Mouse (Mus musculus): Measurements from ENCODE around the gene Neurod4. TPM values are rescaled to one million over a fixed set of nuclear protein-coding genes. Genes with fewer than 3 reads are reported as not detected.

Neurod4 gene
- polyA plus RNA-seq, 1 experiment: 0.04 TPM

DNA sequence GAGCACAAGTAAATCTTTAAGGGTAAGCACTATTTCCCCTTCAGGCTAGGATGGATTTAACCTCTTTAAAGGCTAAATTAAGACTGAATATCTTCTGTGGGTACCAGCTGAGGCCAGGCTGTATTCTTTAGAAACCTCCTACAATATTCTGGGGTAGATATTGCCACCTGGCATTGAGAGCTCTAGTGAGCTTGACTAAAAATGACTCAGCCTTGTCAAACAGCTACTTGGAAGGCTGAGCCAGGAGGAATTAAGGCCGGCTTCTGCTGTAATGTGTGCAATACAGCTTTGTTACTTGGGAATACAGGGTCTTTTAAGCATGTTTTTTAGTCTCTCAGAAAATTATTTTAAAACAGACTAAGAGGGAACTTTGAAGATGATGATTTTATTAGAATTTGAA, 7.2 kb upstream of the Neurod4 start:
- no peak for DNase-seq (ENCODE audit: low read depth in 1 of 2, low spot score in 2 of 2)
- no peaks in the 10 kb centered on the region for H3K36me3 ChIP-seq (ENCODE audit: control insufficient read depth, insufficient read depth, low read length)
- H3K27ac ChIP-seq (ENCODE audit: insufficient read depth, low read length): no peak overlapping the region
- no peaks in the 10 kb centered on the region for H3K4me1 ChIP-seq (ENCODE audit: control insufficient read depth, insufficient read depth, insufficient read length)
- 78% methylated on average over 1 of the region's 1 CpGs for WGBS
- no peaks in the 10 kb centered on the region; the same call in 1 of the 2 replicates for H3K27me3 ChIP-seq (ENCODE audit: control insufficient read depth, insufficient read depth, low read length)
- no peak overlapping the region for H3K4me3 ChIP-seq (ENCODE audit: extremely low read depth, insufficient read depth, insufficient read length)
- TF ChIP-seq POLR2A (IDR thresholded peaks at IDR 0.05; ENCODE audit: low read depth, low read length) (no peak), CTCF (IDR thresholded peaks at IDR 0.05; ENCODE audit: extremely low read depth, insufficient read depth, insufficient read length, insufficient replicate concordance) (no peak)

DNA sequence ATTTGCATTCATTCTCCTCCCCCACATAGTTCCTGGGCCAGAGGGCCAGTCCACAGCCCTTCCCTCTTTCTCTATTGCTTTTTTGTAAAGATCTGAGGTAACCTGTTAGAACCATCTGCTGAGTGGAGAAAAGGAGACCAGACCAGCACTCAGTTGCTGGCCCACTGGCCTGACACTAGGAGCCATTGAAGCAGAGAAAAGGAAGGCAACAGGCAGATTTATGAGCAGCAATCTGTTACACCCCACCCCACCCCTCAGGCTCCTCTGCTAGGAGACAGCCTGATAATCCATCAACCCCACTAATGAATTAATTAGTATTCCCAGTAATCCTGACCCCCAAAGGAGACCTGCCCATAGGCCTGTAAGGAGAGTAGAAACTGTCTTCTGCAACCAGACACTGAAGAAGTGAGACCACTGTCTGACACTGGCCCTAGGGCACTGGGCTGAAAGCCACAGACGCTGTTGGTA, 2.0 kb upstream of the Neurod4 start:
- Histone ChIP-seq H3K4me1 (ENCODE audit: control insufficient read depth, insufficient read depth, insufficient read length) (no peaks in the 10 kb centered on the region; the same call in 1 of the 2 replicates), H3K36me3 (ENCODE audit: control insufficient read depth, insufficient read depth, low read length) (no peaks in the 10 kb centered on the region), H3K4me3 (ENCODE audit: extremely low read depth, insufficient read depth, insufficient read length) (no peak overlapping the region), H3K27me3 (ENCODE audit: control insufficient read depth, insufficient read depth, low read length) (no peaks in the 10 kb centered on the region), H3K27ac (ENCODE audit: insufficient read depth, low read length) (no peak overlapping the region)
- WGBS: 44% methylated on average over 1 of the region's 1 CpGs
- no peak for DNase-seq (ENCODE audit: low read depth in 1 of 2, low spot score in 2 of 2)
- no peak for TF ChIP-seq CTCF (IDR thresholded peaks at IDR 0.05; ENCODE audit: extremely low read depth, insufficient read depth, insufficient read length, insufficient replicate concordance)
- TF ChIP-seq POLR2A (IDR thresholded peaks at IDR 0.05; ENCODE audit: low read depth, low read length): no peak

DNA sequence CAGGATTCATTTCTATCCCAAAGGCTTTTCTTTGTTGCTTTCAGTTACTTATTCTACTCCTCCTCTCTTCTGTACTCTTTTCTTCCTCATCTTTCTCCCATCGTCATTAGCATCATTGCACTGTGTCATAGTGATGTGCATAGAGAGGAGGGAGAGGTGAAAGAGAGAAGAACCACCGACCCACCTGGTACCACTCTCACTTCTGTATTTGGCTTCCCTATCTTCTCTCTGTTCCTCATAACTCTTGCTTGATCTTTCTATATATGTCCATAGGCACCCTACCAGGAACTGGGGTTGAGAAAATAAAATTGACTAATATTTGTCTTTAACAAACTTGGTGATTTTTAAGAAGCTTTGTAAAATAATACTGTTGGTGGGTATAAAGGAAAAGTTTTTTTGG, 3.5 kb downstream of the Neurod4 start:
- peak in 1 of 2 experiments; percentile 35 for DNase-seq (ENCODE audit: low read depth in 1 of 2, low spot score in 2 of 2)
- no peaks in the 10 kb centered on the region; the same call in 1 of the 2 replicates for H3K4me1 ChIP-seq (ENCODE audit: control insufficient read depth, insufficient read depth, insufficient read length)
- no peaks in the 10 kb centered on the region for H3K36me3 ChIP-seq (ENCODE audit: control insufficient read depth, insufficient read depth, low read length)
- no peak overlapping the region for H3K4me3 ChIP-seq (ENCODE audit: extremely low read depth, insufficient read depth, insufficient read length)
- no peaks in the 10 kb centered on the region for H3K27me3 ChIP-seq (ENCODE audit: control insufficient read depth, insufficient read depth, low read length)
- no peak overlapping the region for H3K27ac ChIP-seq (ENCODE audit: insufficient read depth, low read length)
- TF ChIP-seq CTCF (IDR thresholded peaks at IDR 0.05; ENCODE audit: extremely low read depth, insufficient read depth, insufficient read length, insufficient replicate concordance) (no peak), POLR2A (IDR thresholded peaks at IDR 0.05; ENCODE audit: low read depth, low read length) (no peak)
- WGBS: 26% methylated on average over 2 of the region's 2 CpGs

DNA sequence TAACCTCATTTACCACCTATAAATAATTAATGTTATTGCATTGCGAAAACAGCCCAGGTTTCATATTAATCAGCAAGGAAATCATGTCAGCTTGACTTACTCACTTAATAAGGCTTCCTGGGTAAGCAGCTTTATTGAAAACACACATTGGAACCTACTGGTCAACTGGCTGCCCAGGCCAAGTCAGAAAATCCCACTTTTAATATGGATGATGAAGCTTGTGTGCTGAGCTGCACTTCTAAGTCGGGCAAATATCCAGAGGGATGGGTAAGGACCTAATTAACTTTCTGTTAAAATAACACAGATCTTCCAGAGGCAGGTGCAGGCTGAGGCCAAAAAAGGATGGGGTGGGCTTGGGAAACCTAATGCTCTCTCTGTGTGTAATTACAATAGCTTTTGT, 4.3 kb downstream of the Neurod4 start:
- no peak for TF ChIP-seq CTCF (IDR thresholded peaks at IDR 0.05; ENCODE audit: extremely low read depth, insufficient read depth, insufficient read length, insufficient replicate concordance)
- no peak for TF ChIP-seq POLR2A (IDR thresholded peaks at IDR 0.05; ENCODE audit: low read depth, low read length)
- H3K27me3 ChIP-seq (ENCODE audit: control insufficient read depth, insufficient read depth, low read length): no peaks in the 10 kb centered on the region
- WGBS: 81% methylated on average over 2 of the region's 2 CpGs
- H3K4me1 ChIP-seq (ENCODE audit: control insufficient read depth, insufficient read depth, insufficient read length): no peaks in the 10 kb centered on the region; the same call in 1 of the 2 replicates
- no peak overlapping the region for H3K4me3 ChIP-seq (ENCODE audit: extremely low read depth, insufficient read depth, insufficient read length)
- no peak for DNase-seq (ENCODE audit: low read depth in 1 of 2, low spot score in 2 of 2)
- no peaks in the 10 kb centered on the region for H3K36me3 ChIP-seq (ENCODE audit: control insufficient read depth, insufficient read depth, low read length)
- no peak overlapping the region for H3K27ac ChIP-seq (ENCODE audit: insufficient read depth, low read length)

DNA sequence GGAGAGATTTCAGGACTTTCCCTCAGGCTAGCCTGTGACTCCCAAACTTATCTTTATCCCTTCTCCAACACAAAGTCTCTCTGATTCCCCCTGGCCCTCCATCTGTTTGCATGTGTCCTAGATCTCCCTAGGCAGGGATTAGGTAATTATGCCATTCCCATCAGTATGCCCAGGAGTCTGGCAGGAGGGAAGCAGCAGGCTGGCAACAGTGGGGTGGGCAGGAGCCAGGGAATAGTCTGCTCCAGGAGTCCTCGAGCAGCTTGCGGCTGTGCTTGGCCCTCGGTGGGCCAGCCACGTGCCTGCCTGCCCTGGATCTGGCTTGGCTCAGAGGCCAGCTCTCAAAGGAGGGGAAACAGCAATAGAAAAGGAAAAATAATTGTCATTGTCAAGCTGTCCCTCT, 16.8 kb downstream of the Neurod4 start:
- no peaks in the 10 kb centered on the region for H3K4me1 ChIP-seq (ENCODE audit: control insufficient read depth, insufficient read depth, insufficient read length)
- H3K27ac ChIP-seq (ENCODE audit: insufficient read depth, low read length): no peak overlapping the region
- H3K27me3 ChIP-seq (ENCODE audit: control insufficient read depth, insufficient read depth, low read length): no peaks in the 10 kb centered on the region
- DNase-seq (ENCODE audit: low read depth in 1 of 2, low spot score in 2 of 2): no peak
- no peaks in the 10 kb centered on the region for H3K36me3 ChIP-seq (ENCODE audit: control insufficient read depth, insufficient read depth, low read length)
- no peak for TF ChIP-seq POLR2A (IDR thresholded peaks at IDR 0.05; ENCODE audit: low read depth, low read length)
- no peak for TF ChIP-seq CTCF (IDR thresholded peaks at IDR 0.05; ENCODE audit: extremely low read depth, insufficient read depth, insufficient read length, insufficient replicate concordance)
- no peak overlapping the region for H3K4me3 ChIP-seq (ENCODE audit: extremely low read depth, insufficient read depth, insufficient read length)
- WGBS: 66% methylated on average over 4 of the region's 4 CpGs

DNA sequence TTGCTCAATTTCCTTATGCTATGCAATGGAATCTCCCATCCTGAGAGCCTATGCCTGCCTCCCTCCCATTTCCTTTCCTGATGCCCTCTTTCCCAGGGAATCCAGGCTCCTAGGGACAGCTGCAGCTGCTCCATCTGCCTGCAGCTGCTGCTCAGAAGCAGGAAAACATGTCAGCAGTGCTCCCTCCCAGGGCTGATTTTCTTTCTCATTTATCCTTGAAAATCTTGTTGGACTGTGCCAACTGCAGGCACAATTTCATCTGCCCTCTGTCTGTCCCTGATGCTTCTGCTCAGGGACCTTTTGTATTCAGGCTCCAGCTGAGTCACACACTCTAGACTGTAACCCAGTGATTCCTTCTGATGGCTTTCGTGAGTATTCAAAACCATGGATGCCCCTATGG, 20.6 kb downstream of the Neurod4 start:
- no peaks in the 10 kb centered on the region for H3K36me3 ChIP-seq (ENCODE audit: control insufficient read depth, insufficient read depth, low read length)
- no peak overlapping the region for H3K27ac ChIP-seq (ENCODE audit: insufficient read depth, low read length)
- no peak for DNase-seq (ENCODE audit: low read depth in 1 of 2, low spot score in 2 of 2)
- no peak overlapping the region for H3K4me3 ChIP-seq (ENCODE audit: extremely low read depth, insufficient read depth, insufficient read length)
- H3K27me3 ChIP-seq (ENCODE audit: control insufficient read depth, insufficient read depth, low read length): no peaks in the 10 kb centered on the region
- 75% methylated on average over 1 of the region's 1 CpGs for WGBS
- TF ChIP-seq CTCF (IDR thresholded peaks at IDR 0.05; ENCODE audit: extremely low read depth, insufficient read depth, insufficient read length, insufficient replicate concordance): no peak
- TF ChIP-seq POLR2A (IDR thresholded peaks at IDR 0.05; ENCODE audit: low read depth, low read length): no peak
- no peaks in the 10 kb centered on the region for H3K4me1 ChIP-seq (ENCODE audit: control insufficient read depth, insufficient read depth, insufficient read length)

DNA sequence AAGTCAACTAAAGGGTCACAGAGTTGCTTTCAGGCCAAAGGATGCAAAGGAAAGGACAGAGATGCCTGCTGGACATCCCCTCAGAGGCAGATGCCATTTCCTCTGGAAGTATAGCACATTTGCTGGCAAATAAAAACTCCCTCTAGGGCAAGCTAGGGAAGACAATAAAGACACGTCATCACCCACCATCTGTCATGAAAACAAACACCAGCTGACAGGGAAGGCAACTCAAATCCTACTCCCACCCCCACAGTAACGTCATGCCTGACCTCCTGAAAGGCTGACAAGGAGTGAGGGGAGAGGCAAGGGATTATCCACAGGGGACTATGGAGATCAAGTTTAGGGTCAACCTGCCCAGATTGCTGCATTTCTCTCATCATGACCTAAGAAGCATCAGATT, 35.8 kb downstream of the Neurod4 start:
- no peak overlapping the region for H3K4me3 ChIP-seq (ENCODE audit: extremely low read depth, insufficient read depth, insufficient read length)
- DNase-seq (ENCODE audit: low read depth in 1 of 2, low spot score in 2 of 2): no peak
- 29% methylated on average over 2 of the region's 2 CpGs for WGBS
- H3K36me3 ChIP-seq (ENCODE audit: control insufficient read depth, insufficient read depth, low read length): no peaks in the 10 kb centered on the region
- no peaks in the 10 kb centered on the region for H3K4me1 ChIP-seq (ENCODE audit: control insufficient read depth, insufficient read depth, insufficient read length)
- TF ChIP-seq POLR2A (IDR thresholded peaks at IDR 0.05; ENCODE audit: low read depth, low read length): no peak
- TF ChIP-seq CTCF (IDR thresholded peaks at IDR 0.05; ENCODE audit: extremely low read depth, insufficient read depth, insufficient read length, insufficient replicate concordance): no peak
- H3K27me3 ChIP-seq (ENCODE audit: control insufficient read depth, insufficient read depth, low read length): no peaks in the 10 kb centered on the region
- H3K27ac ChIP-seq (ENCODE audit: insufficient read depth, low read length): no peak overlapping the region
